Comparison of ENCODE assay signal across 16 mouse cellular contexts in genomic region chr9:64578014-64578413, GRCm38 (mm10).
DNase-seq lines count a peak whose midpoint lies in the region; ATAC-seq and TF ChIP-seq lines count a peak whose summit lies in the region.
"Had no signal": no experiment of that assay in that cellular context is flagged by ENCODE, and none has a peak within 500 bp of the region (broad histone marks: within the 10 kb centered on the region; RNA-seq: fewer than 3 reads in every experiment).

No protein-coding gene starts in this region.

- H3K4me1 ChIP-seq in hindbrain, postnatal 0 days (ENCODE audit: insufficient read depth, low read length) = no peaks in the 10 kb centered on the region
- H3K4me1 ChIP-seq in hindbrain, embryonic 12.5 days = peaks cover 14% of the 10 kb centered on the region; the same call in 1 of the 2 replicates
- H3K4me1 ChIP-seq in lung, postnatal 0 days (ENCODE audit: insufficient read depth, low read depth, low read length) = no peaks in the 10 kb centered on the region
- peaks cover 14% of the 10 kb centered on the region for H3K4me1 ChIP-seq in intestine, embryonic 15.5 days (replicated peaks)

- no peak overlapping the region for H3K4me3 ChIP-seq in hindbrain, postnatal 0 days (ENCODE audit: low read length)
- H3K4me3 ChIP-seq in hindbrain, embryonic 12.5 days = no peak overlapping the region
- H3K4me3 ChIP-seq in lung, postnatal 0 days (ENCODE audit: low read depth, low read length) = no peak overlapping the region
- H3K4me3 ChIP-seq in intestine, embryonic 15.5 days (replicated peaks) = no peak overlapping the region
- H3K4me3 ChIP-seq: hindbrain, embryonic 13.5 days; neural tube, embryonic 12.5 days had no signal

- peak; percentile 55; the same call in 1 of the 2 replicates for ATAC-seq in hindbrain, postnatal 0 days
- ATAC-seq in hindbrain, embryonic 12.5 days (ENCODE audit: low FRiP score) = no peak
- ATAC-seq in lung, postnatal 0 days = no peak
- ATAC-seq in intestine, embryonic 15.5 days = no peak
- 0 out of 2 replicates have a peak, but pooled peaks have one; percentile 19 for ATAC-seq in megakaryocyte-erythroid progenitor cell, adult 5-6 weeks (replicated peaks; ENCODE audit: low FRiP score, low TSS enrichment, poor library complexity, severe bottlenecking)

- H3K36me3 ChIP-seq in hindbrain, postnatal 0 days (ENCODE audit: insufficient read depth, low read length) = no peaks in the 10 kb centered on the region
- no peaks in the 10 kb centered on the region for H3K36me3 ChIP-seq in hindbrain, embryonic 12.5 days
- H3K36me3 ChIP-seq in lung, postnatal 0 days (ENCODE audit: insufficient read depth, low read length) = no peaks in the 10 kb centered on the region
- H3K36me3 ChIP-seq in intestine, embryonic 15.5 days = no peaks in the 10 kb centered on the region
- H3K36me3 ChIP-seq: hindbrain, embryonic 13.5 days; neural tube, embryonic 12.5 days had no signal

- no peak overlapping the region for H3K9ac ChIP-seq in hindbrain, postnatal 0 days (replicated peaks; ENCODE audit: low read length)
- H3K9ac ChIP-seq in hindbrain, embryonic 12.5 days = no peak overlapping the region
- H3K9ac ChIP-seq in lung, postnatal 0 days (replicated peaks; ENCODE audit: low read depth) = no peak overlapping the region
- no peak overlapping the region for H3K9ac ChIP-seq in intestine, embryonic 15.5 days
- H3K9ac ChIP-seq: hindbrain, embryonic 13.5 days; neural tube, embryonic 12.5 days had no signal

- no peak for TF ChIP-seq CTCF in hindbrain, postnatal 0 days (IDR thresholded peaks at IDR 0.05; ENCODE audit: low read depth)
- no peak for TF ChIP-seq CTCF in lung, postnatal 0 days (IDR thresholded peaks at IDR 0.05)

- DNase-seq in hindbrain, postnatal 0 days (ENCODE audit: low spot score) = no peak
- DNase-seq in lung, postnatal 4 days = peak; percentile 14 to 27
- DNase-seq in lung, postnatal 0 days (ENCODE audit: low spot score) = no peak
- DNase-seq in frontal cortex, postnatal 25 days (ENCODE audit: low spot score in 2 of 2) = no peak
- DNase-seq: gastrocnemius, postnatal 10 days; heart, adult 18-20 months; kidney, adult 11 months; lung, postnatal 14 days; thymus, adult 2 months had no signal

- H3K27ac ChIP-seq in hindbrain, postnatal 0 days = no peak overlapping the region
- H3K27ac ChIP-seq in hindbrain, embryonic 12.5 days = no peak overlapping the region
- no peak overlapping the region for H3K27ac ChIP-seq in lung, postnatal 0 days (ENCODE audit: low read length)
- H3K27ac ChIP-seq in intestine, embryonic 15.5 days = peak overlapping the region; percentile 11; the same call in 1 of the 2 replicates
- H3K27ac ChIP-seq: kidney, postnatal 0 days; neural tube, embryonic 12.5 days had no signal

- H3K4me2 ChIP-seq in hindbrain, postnatal 0 days (ENCODE audit: low read depth, low read length) = no peak overlapping the region
- H3K4me2 ChIP-seq in hindbrain, embryonic 12.5 days (replicated peaks) = no peak overlapping the region
- H3K4me2 ChIP-seq in lung, postnatal 0 days (replicated peaks; ENCODE audit: low read depth, low read length) = no peak overlapping the region
- H3K4me2 ChIP-seq in intestine, embryonic 15.5 days (replicated peaks) = no peak overlapping the region
- H3K4me2 ChIP-seq: hindbrain, embryonic 13.5 days; midbrain, embryonic 11.5 days; neural tube, embryonic 12.5 days had no signal

- no peaks in the 10 kb centered on the region for H3K27me3 ChIP-seq in hindbrain, postnatal 0 days (ENCODE audit: insufficient read depth, low read length)
- H3K27me3 ChIP-seq in hindbrain, embryonic 12.5 days = no peaks in the 10 kb centered on the region
- no peaks in the 10 kb centered on the region for H3K27me3 ChIP-seq in lung, postnatal 0 days (replicated peaks; ENCODE audit: insufficient read depth, low read length)
- H3K27me3 ChIP-seq in intestine, embryonic 15.5 days (replicated peaks) = no peaks in the 10 kb centered on the region
- H3K27me3 ChIP-seq: hindbrain, embryonic 13.5 days; neural tube, embryonic 12.5 days had no signal

- no peak for TF ChIP-seq EP300 in lung, postnatal 0 days (IDR thresholded peaks at IDR 0.05)

- H3K9me3 ChIP-seq in hindbrain, postnatal 0 days (ENCODE audit: low read length) = no peaks in the 10 kb centered on the region
- H3K9me3 ChIP-seq in hindbrain, embryonic 12.5 days (replicated peaks) = no peaks in the 10 kb centered on the region
- no peaks in the 10 kb centered on the region for H3K9me3 ChIP-seq in lung, postnatal 0 days (ENCODE audit: low read length)
- no peaks in the 10 kb centered on the region for H3K9me3 ChIP-seq in intestine, embryonic 15.5 days
- H3K9me3 ChIP-seq: hindbrain, embryonic 13.5 days; neural tube, embryonic 12.5 days had no signal

Comparison
In these comparisons a context has a peak if more than half of its experiments do, and no peak if none do; other contexts are left out.
1. ATAC-seq: peak in hindbrain, postnatal 0 days (single experiment) and megakaryocyte-erythroid progenitor cell, adult 5-6 weeks (single experiment); none in hindbrain, embryonic 12.5 days (single experiment), lung, postnatal 0 days (single experiment) and intestine, embryonic 15.5 days (single experiment).
2. DNase-seq: peak in lung, postnatal 4 days (2 of 2); none in hindbrain, postnatal 0 days (single experiment), lung, postnatal 0 days (single experiment) and frontal cortex, postnatal 25 days (0 of 2).